ENCODE assay signal across 22 mouse cellular contexts in genomic region chr2:102461491-102461890, GRCm38 (mm10). TPM values are rescaled to one million over a fixed set of nuclear protein-coding genes. Genes with fewer than 3 reads are reported as not detected.
DNase-seq lines count a peak whose midpoint lies in the region; ATAC-seq and TF ChIP-seq lines count a peak whose summit lies in the region.
"Had no signal": no experiment of that assay in that cellular context is flagged by ENCODE, and none has a peak within 500 bp of the region (broad histone marks: within the 10 kb centered on the region; RNA-seq: fewer than 3 reads in every experiment).

No protein-coding gene starts in this region.

- DNase-seq in heart, adult 11 months: peak; percentile 56
- DNase-seq in heart, adult 18-20 months: no peak
- no peak for DNase-seq in hindbrain, embryonic 10.5 days (ENCODE audit: low spot score)
- no peak for DNase-seq in hindbrain, postnatal 0 days (ENCODE audit: low spot score)
- peak; percentile 77 for DNase-seq in midbrain, embryonic 11.5 days (ENCODE audit: low spot score, missing footprints)
- DNase-seq: adrenal gland, adult 2 months; adrenal gland, adult 8-10 months; adrenal gland, postnatal 10 days; adrenal gland, postnatal 14 days; adrenal gland, postnatal 25 days; adrenal gland, postnatal 36 days; B cell, adult 2 months; cerebellum, adult 11 months; cerebellum, adult 11-12 months; cerebellum, adult 18-20 months had no signal

- no peak for ATAC-seq in hindbrain, postnatal 0 days
- no peak for ATAC-seq in midbrain, embryonic 11.5 days (ENCODE audit: low FRiP score)
- ATAC-seq in midbrain, embryonic 15.5 days (replicated peaks): no peak
- ATAC-seq: activated CD4-positive, CD25-positive, alpha-beta regulatory T cell, adult 4 months; CD4-positive, CD25-positive, alpha-beta regulatory T cell, adult 4 months; Patski had no signal

- H3K4me3 ChIP-seq in hindbrain, embryonic 10.5 days: no peak overlapping the region
- H3K4me3 ChIP-seq in hindbrain, postnatal 0 days (ENCODE audit: low read length): no peak overlapping the region
- H3K4me3 ChIP-seq in midbrain, embryonic 11.5 days (ENCODE audit: low read depth, low read length): no peak overlapping the region
- H3K4me3 ChIP-seq in midbrain, embryonic 15.5 days: no peak overlapping the region

- no peak for TF ChIP-seq CTCF in hindbrain, postnatal 0 days (IDR thresholded peaks at IDR 0.05; ENCODE audit: low read depth)

- H3K4me1 ChIP-seq in hindbrain, embryonic 10.5 days (replicated peaks): peaks cover 11% of the 10 kb centered on the region
- H3K4me1 ChIP-seq in hindbrain, postnatal 0 days (ENCODE audit: insufficient read depth, low read length): no peaks in the 10 kb centered on the region
- H3K4me1 ChIP-seq in midbrain, embryonic 11.5 days (ENCODE audit: control insufficient read depth, insufficient read depth, low read length): no peaks in the 10 kb centered on the region; the same call in 1 of the 2 replicates
- H3K4me1 ChIP-seq in midbrain, embryonic 15.5 days: peaks cover 8% of the 10 kb centered on the region; the same call in 1 of the 2 replicates

- no peak overlapping the region for H3K4me2 ChIP-seq in hindbrain, postnatal 0 days (ENCODE audit: low read depth, low read length)
- no peak overlapping the region for H3K4me2 ChIP-seq in midbrain, embryonic 11.5 days
- H3K4me2 ChIP-seq in midbrain, embryonic 15.5 days: no peak overlapping the region

- H3K27ac ChIP-seq in hindbrain, embryonic 10.5 days: 0 out of 2 replicates have a peak overlapping the region, but pooled peaks have one; percentile 23
- no peak overlapping the region for H3K27ac ChIP-seq in hindbrain, postnatal 0 days
- no peak overlapping the region for H3K27ac ChIP-seq in midbrain, embryonic 11.5 days (ENCODE audit: low read depth, low read length)
- no peak overlapping the region for H3K27ac ChIP-seq in midbrain, embryonic 15.5 days

- H3K36me3 ChIP-seq in hindbrain, embryonic 10.5 days: no peaks in the 10 kb centered on the region
- H3K36me3 ChIP-seq in hindbrain, postnatal 0 days (ENCODE audit: insufficient read depth, low read length): no peaks in the 10 kb centered on the region
- no peaks in the 10 kb centered on the region for H3K36me3 ChIP-seq in midbrain, embryonic 11.5 days (ENCODE audit: control insufficient read depth, insufficient read depth, low read length)
- H3K36me3 ChIP-seq in midbrain, embryonic 15.5 days (replicated peaks): no peaks in the 10 kb centered on the region
- H3K36me3 ChIP-seq: G1E had no signal

- 71% methylated on average over 1 of the region's 1 CpGs for WGBS in hindbrain, embryonic 10.5 days
- 79% methylated on average over 1 of the region's 1 CpGs for WGBS in hindbrain, postnatal 0 days
- 91% methylated on average over 1 of the region's 1 CpGs for WGBS in midbrain, embryonic 11.5 days
- 98% methylated on average over 1 of the region's 1 CpGs for WGBS in midbrain, embryonic 15.5 days

- H3K27me3 ChIP-seq in hindbrain, embryonic 10.5 days (ENCODE audit: insufficient read depth, poor library complexity, severe bottlenecking): peaks cover 6% of the 10 kb centered on the region
- no peaks in the 10 kb centered on the region for H3K27me3 ChIP-seq in hindbrain, postnatal 0 days (ENCODE audit: insufficient read depth, low read length)
- no peaks in the 10 kb centered on the region for H3K27me3 ChIP-seq in midbrain, embryonic 11.5 days (ENCODE audit: control insufficient read depth, insufficient read depth, low read length)
- no peaks in the 10 kb centered on the region for H3K27me3 ChIP-seq in midbrain, embryonic 15.5 days (replicated peaks)
- H3K27me3 ChIP-seq: CH12.LX, Patski had no signal

- no peak overlapping the region for H3K9ac ChIP-seq in hindbrain, postnatal 0 days (replicated peaks; ENCODE audit: low read length)
- H3K9ac ChIP-seq in midbrain, embryonic 11.5 days (ENCODE audit: low read length): no peak overlapping the region
- H3K9ac ChIP-seq in midbrain, embryonic 15.5 days: no peak overlapping the region

- no peaks in the 10 kb centered on the region for H3K9me3 ChIP-seq in hindbrain, embryonic 10.5 days
- no peaks in the 10 kb centered on the region for H3K9me3 ChIP-seq in hindbrain, postnatal 0 days (ENCODE audit: low read length)
- H3K9me3 ChIP-seq in midbrain, embryonic 11.5 days (ENCODE audit: control insufficient read depth, low read length): no peaks in the 10 kb centered on the region
- no peaks in the 10 kb centered on the region for H3K9me3 ChIP-seq in midbrain, embryonic 15.5 days
- H3K9me3 ChIP-seq: G1E had no signal

RNA-seq across cellular contexts. Expression of gene Fjx1, which starts 9.2 kb away (rescaled TPM):
- total RNA-seq in heart, adult 18-20 months (2021): under 1 TPM; 0.10 to 0.32 TPM
- 17.4 and 25.0 TPM in 2 replicates for polyA plus RNA-seq in hindbrain, embryonic 10.5 days (2016; fragmentation: Nextera tagmentation; extraction: Ambion mirVana)
- 77.8 and 92.0 TPM in 2 replicates for total RNA-seq in hindbrain, postnatal 0 days (2014; rRNA removed)
- 27.2 and 30.1 TPM in 2 replicates for polyA plus RNA-seq in hindbrain, postnatal 0 days (2015; fragmentation: Nextera tagmentation; extraction: Ambion mirVana)
- 25.2 and 25.5 TPM in 2 replicates for polyA plus RNA-seq in midbrain, embryonic 11.5 days (2014; fragmentation: Nextera tagmentation; extraction: Ambion mirVana)
- 35.5 and 37.9 TPM in 2 replicates for polyA plus RNA-seq in midbrain, embryonic 15.5 days (2015; fragmentation: Nextera tagmentation; extraction: Ambion mirVana)
- total RNA-seq: MEL had no signal
- polyA plus RNA-seq: activated CD4-positive, CD25-positive, alpha-beta regulatory T cell, adult 4 months; CD4-positive, CD25-positive, alpha-beta regulatory T cell, adult 4 months; G1E had no signal

RNA-seq across cellular contexts. Expression of gene Trim44, which starts 53.9 kb away (rescaled TPM):
- total RNA-seq in heart, adult 18-20 months (2021): 10 to 100 TPM; 28.1 to 28.2 TPM
- 23.7 and 25.3 TPM in 2 replicates for polyA plus RNA-seq in hindbrain, embryonic 10.5 days (2016; fragmentation: Nextera tagmentation; extraction: Ambion mirVana)
- 78.2 and 87.6 TPM in 2 replicates for total RNA-seq in hindbrain, postnatal 0 days (2014; rRNA removed)
- polyA plus RNA-seq in hindbrain, postnatal 0 days (2015; fragmentation: Nextera tagmentation; extraction: Ambion mirVana): 42.2 and 44.1 TPM in 2 replicates
- polyA plus RNA-seq in midbrain, embryonic 11.5 days (2014; fragmentation: Nextera tagmentation; extraction: Ambion mirVana): 40.7 and 44.4 TPM in 2 replicates
- 69.4 and 70.8 TPM in 2 replicates for polyA plus RNA-seq in midbrain, embryonic 15.5 days (2015; fragmentation: Nextera tagmentation; extraction: Ambion mirVana)

Comparison
In these comparisons a context has a peak if more than half of its experiments do, and no peak if none do; other contexts are left out.
1. DNase-seq: peak in heart, adult 11 months (single experiment) and midbrain, embryonic 11.5 days (single experiment); none in heart, adult 18-20 months (0 of 2), hindbrain, embryonic 10.5 days (single experiment) and hindbrain, postnatal 0 days (single experiment).